8 mouse cellular contexts compared by ENCODE assay signal in the genomic region with DNA sequence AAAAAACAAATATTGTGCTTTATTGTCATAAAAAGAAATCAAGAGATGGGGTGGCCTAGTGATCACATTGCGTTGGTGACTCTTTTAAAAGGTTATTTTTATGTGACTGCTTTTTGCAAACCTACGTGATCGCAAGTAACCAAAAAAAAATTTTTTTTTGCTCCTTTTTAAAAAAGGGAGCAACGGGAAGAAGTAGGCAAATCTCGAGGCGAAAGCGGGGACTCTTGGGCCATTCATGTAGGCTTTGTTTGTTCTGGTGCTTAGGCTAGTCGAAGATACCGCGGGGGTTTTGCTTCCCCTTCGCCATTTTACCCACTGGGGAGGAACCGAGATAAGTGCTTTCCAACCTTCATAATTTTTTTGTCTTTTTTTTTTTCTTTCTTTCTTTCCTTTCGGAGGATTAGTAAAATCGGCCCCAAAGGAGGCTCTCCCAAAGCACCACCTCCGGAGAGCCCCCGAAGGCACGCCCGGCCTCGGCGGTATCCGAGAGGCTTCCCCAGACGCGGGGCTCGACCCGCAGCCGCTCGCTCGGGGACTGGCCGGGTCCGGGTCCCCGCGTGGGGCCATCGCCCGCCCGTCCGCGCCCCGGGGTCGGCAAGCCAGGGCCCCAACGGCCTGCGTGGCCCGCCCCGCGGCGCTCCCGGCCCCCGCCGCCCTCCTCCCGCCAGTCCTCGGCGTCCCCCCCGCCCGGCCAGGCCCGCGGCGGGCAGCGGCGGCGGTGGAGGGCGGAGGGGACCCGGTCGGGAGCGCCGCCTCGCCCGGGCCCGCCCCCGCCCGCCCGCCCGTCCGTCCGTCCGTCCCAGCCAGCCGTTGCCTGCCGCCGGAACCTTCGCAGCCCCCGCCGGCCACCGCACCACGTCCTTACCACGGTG. TPM values are rescaled to one million over a fixed set of nuclear protein-coding genes. Genes with fewer than 3 reads are reported as not detected.
DNase-seq lines count a peak whose midpoint lies in the region; ATAC-seq and TF ChIP-seq lines count a peak whose summit lies in the region.

No protein-coding gene starts in this region.

- peak overlapping the region; percentile 19; the same call in 1 of the 2 replicates for H3K4me2 ChIP-seq in intestine, embryonic 16.5 days (ENCODE audit: low read depth, low read length)
- H3K4me2 ChIP-seq in limb, embryonic 14.5 days (replicated peaks; ENCODE audit: low read depth, low read length, severe bottlenecking): peak overlapping the region; percentile 16
- peak overlapping the region; percentile 62 for H3K4me2 ChIP-seq in myocyte (ENCODE audit: low read depth)

- no peak for TF ChIP-seq POLR2A in cortical plate, adult 2 months (IDR thresholded peaks at IDR 0.05; ENCODE audit: extremely low read depth, insufficient read depth, low read length)
- TF ChIP-seq POLR2A in limb, embryonic 14.5 days (IDR thresholded peaks at IDR 0.05; ENCODE audit: borderline replicate concordance, extremely low read depth, insufficient read depth, insufficient read length): no peak
- peak; percentile 46 for TF ChIP-seq POLR2A in myocyte (IDR thresholded peaks at IDR 0.05; ENCODE audit: insufficient read length, low read depth)

- peak; percentile 27 for ATAC-seq in intestine, embryonic 16.5 days
- ATAC-seq in limb, embryonic 14.5 days (ENCODE audit: low FRiP score, low read depth): no peak

- peak overlapping the region; percentile 91 for H3K27ac ChIP-seq in cortical plate, adult 2 months (ENCODE audit: insufficient read depth, low read length)
- peak overlapping the region; percentile 100 for H3K27ac ChIP-seq in intestine, embryonic 16.5 days (ENCODE audit: low read length)
- H3K27ac ChIP-seq in limb, embryonic 14.5 days (replicated peaks; ENCODE audit: low read depth, low read length): peak overlapping the region; percentile 100

- H3K36me3 ChIP-seq in intestine, embryonic 16.5 days (ENCODE audit: control insufficient read depth, insufficient read depth, low read length): peaks cover 5% of the 10 kb centered on the region; the same call in 1 of the 2 replicates
- peaks cover 12% of the 10 kb centered on the region for H3K36me3 ChIP-seq in limb, embryonic 14.5 days (ENCODE audit: control insufficient read depth, insufficient read depth, low read length)
- H3K36me3 ChIP-seq in myocyte (ENCODE audit: control insufficient read depth, insufficient read depth): peaks cover 21% of the 10 kb centered on the region
- H3K36me3 ChIP-seq in splenic B cell, adult 2 months (ENCODE audit: control insufficient read depth, insufficient read depth, low read length, poor library complexity, severe bottlenecking): peaks cover 1% of the 10 kb centered on the region

- no peak for TF ChIP-seq CTCF in cortical plate, adult 2 months (IDR thresholded peaks at IDR 0.05; ENCODE audit: extremely low read depth, insufficient read depth, low read length)

- peak overlapping the region; percentile 86 for H3ac ChIP-seq in myocyte (ENCODE audit: control insufficient read depth, insufficient read length)

- H3K27me3 ChIP-seq in intestine, embryonic 16.5 days (replicated peaks; ENCODE audit: control insufficient read depth, insufficient read depth, low read length): no peaks in the 10 kb centered on the region
- no peaks in the 10 kb centered on the region for H3K27me3 ChIP-seq in limb, embryonic 14.5 days (ENCODE audit: control insufficient read depth, insufficient read depth, low read length)
- H3K27me3 ChIP-seq in myocyte (ENCODE audit: control insufficient read depth, insufficient read depth, insufficient read length): no peaks in the 10 kb centered on the region
- H3K27me3 ChIP-seq in splenic B cell, adult 2 months (ENCODE audit: control insufficient read depth, insufficient read depth, low read length, poor library complexity, severe bottlenecking): no peaks in the 10 kb centered on the region

- peak overlapping the region; percentile 99 for H3K9ac ChIP-seq in intestine, embryonic 16.5 days (ENCODE audit: low read depth, low read length)
- H3K9ac ChIP-seq in limb, embryonic 14.5 days (ENCODE audit: low read depth, low read length, severe bottlenecking): peak overlapping the region; percentile 100

- peaks cover 3% of the 10 kb centered on the region for H3K4me1 ChIP-seq in cortical plate, adult 2 months (ENCODE audit: control insufficient read depth, insufficient read depth, low read length)
- peaks cover 11% of the 10 kb centered on the region for H3K4me1 ChIP-seq in intestine, embryonic 16.5 days (ENCODE audit: control insufficient read depth, insufficient read depth, low read length)
- H3K4me1 ChIP-seq in limb, embryonic 14.5 days (ENCODE audit: control insufficient read depth, insufficient read depth, low read length): peaks cover 14% of the 10 kb centered on the region

- H3K9me3 ChIP-seq in intestine, embryonic 16.5 days (ENCODE audit: control insufficient read depth, low read length): no peaks in the 10 kb centered on the region
- no peaks in the 10 kb centered on the region for H3K9me3 ChIP-seq in limb, embryonic 14.5 days (ENCODE audit: control insufficient read depth, low read length)

- intact Hi-C loops in gastrocnemius, postnatal 36 days (cut with DNase I): no loop called here

- peak overlapping the region; percentile 84 for H3K4me3 ChIP-seq in cortical plate, adult 2 months (ENCODE audit: insufficient read depth, low read length)
- H3K4me3 ChIP-seq in intestine, embryonic 16.5 days (ENCODE audit: low read length): peak overlapping the region; percentile 81
- H3K4me3 ChIP-seq in limb, embryonic 14.5 days (replicated peaks; ENCODE audit: low read length): peak overlapping the region; percentile 90
- peak overlapping the region; percentile 53 for H3K4me3 ChIP-seq in myocyte

- under 1% methylated on average over 68 of the region's 83 CpGs for WGBS in intestine, embryonic 16.5 days
- WGBS in limb, embryonic 14.5 days: under 1% methylated on average over 61 of the region's 83 CpGs

- peaks cover 25% of the 10 kb centered on the region for H3K79me2 ChIP-seq in myocyte (ENCODE audit: control insufficient read depth, insufficient read depth)

- peak; percentile 32 to 48 for DNase-seq in left cerebral cortex, adult 18-20 months (ENCODE audit: low spot score in 2 of 2)
- DNase-seq in left cerebral cortex, adult 11 months (ENCODE audit: low spot score): no peak
- DNase-seq in gastrocnemius, postnatal 36 days: peak; percentile 33 to 58
- DNase-seq in limb, embryonic 14.5 days (ENCODE audit: low spot score): peak; percentile 63
- peak; percentile 74 for DNase-seq in splenic B cell, adult 2 months (ENCODE audit: low read depth, low spot score)

TF ChIP-seq in myocyte, 11 proteins besides CTCF, POLR2A, EP300 and RAD21:
- TF ChIP-seq TCF3 (IDR thresholded peaks at IDR 0.05; ENCODE audit: insufficient read length, low read depth) (no peak), E2F4 (IDR thresholded peaks at IDR 0.05; ENCODE audit: insufficient read depth) (no peak)
TF ChIP-seq in myocyte: peak in this region for 0.

RNA-seq across cellular contexts. Expression of gene Gtf2a1, which starts 1.4 kb away (rescaled TPM):
- 10 to 100 TPM; 47.8 to 49.3 TPM for total RNA-seq in left cerebral cortex, adult 18-20 months (2021)
- 24.2 and 24.6 TPM in 2 replicates for polyA plus RNA-seq in cortical plate, adult 2 months (2012; rRNA removed)
- total RNA-seq in gastrocnemius, postnatal 36 days (2021): 10 to 100 TPM; 18.5 to 20.9 TPM
- 29.9 and 32.3 TPM in 2 replicates for polyA plus RNA-seq in intestine, embryonic 16.5 days (2015; fragmentation: Nextera tagmentation; extraction: Ambion mirVana)
- polyA plus RNA-seq in limb, embryonic 14.5 days (2012; rRNA removed): 16.0 and 18.0 TPM in 2 replicates
- 32.0 and 35.5 TPM in 2 replicates for polyA plus RNA-seq in limb, embryonic 14.5 days (2014; fragmentation: Nextera tagmentation; extraction: Ambion mirVana)
- 5.8 TPM for polyA plus RNA-seq in myocyte (2012; fragmentation: generic; extraction: Trizol)
